Mouse (Mus musculus): ENCODE measurements around the gene Nat9.
A peak's percentile ranks its signal among the peaks of the same experiment; 100 is the strongest.

Gene Nat9

DNA sequence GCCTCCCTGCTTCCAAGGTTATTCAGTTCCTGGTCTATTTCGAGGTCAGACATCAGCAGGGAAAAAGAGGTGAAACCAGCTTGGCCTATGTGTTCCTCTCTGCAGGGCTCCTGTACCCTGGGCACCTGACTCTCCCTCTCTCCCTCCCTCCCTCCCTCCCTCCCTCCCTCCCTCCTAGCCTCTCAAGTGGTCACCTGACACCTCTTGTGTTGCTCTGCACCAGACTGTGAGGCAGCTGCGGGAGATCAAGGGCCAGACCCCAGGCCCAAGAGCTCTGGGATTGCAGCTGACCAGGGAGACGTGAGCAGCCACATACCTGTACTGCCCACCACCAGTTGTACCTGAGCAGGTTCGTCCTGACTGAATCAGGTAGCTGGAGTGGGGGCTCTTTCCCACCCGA lies 27.5 kb upstream of the Nat9 start:
- DNase-seq (ENCODE audit: low read depth): no peak

DNA sequence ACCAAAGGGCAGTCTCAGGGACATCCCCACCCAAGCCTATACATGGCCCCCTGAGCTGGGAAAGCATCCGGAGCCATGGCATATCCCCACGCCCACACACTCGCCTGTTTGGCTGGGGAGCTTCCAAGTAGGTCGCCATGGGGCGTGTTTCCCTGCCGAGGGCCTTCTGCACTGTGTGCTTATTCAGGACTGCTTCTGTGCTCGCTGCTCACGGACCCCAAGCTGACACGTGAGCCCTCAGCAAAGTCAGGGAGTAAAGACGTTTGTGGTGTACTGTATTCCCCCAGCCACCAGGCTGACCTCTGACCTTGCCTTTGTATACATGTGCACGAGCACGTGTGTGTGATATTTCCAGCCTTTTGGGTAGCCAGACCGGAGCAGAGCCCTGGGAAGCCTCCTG lies 24.5 kb upstream of the Nat9 start:
- no peak for DNase-seq (ENCODE audit: low read depth)

DNA sequence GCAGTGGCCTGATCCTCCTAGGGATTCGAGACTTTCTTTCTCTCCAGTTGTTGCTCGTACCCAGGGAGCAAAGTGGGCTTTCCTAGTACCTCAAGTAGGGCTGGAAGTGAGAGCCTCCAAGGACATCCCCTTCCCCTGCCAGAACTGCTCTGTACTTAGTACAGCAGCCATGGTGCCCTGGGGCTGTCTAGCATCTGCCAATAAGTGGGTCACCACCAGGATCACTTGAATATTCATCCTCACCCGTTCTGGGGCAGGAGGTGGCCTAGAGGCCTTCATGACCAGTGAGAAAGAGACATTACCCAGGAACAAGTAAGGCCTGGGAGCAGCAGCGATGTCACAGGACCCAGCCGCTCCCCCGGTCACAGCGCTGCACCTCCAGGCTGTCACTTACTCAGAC lies 22.3 kb upstream of the Nat9 start:
- no peak for DNase-seq (ENCODE audit: low read depth)

GRCm38 (mm10) chr11:115208776-115209732 lies 21.4 kb upstream of the Nat9 start:
- no peak for DNase-seq (ENCODE audit: low read depth)

GRCm38 (mm10) chr11:115208126-115208525 lies 20.5 kb upstream of the Nat9 start:
- no peak for DNase-seq (ENCODE audit: low read depth)

DNA sequence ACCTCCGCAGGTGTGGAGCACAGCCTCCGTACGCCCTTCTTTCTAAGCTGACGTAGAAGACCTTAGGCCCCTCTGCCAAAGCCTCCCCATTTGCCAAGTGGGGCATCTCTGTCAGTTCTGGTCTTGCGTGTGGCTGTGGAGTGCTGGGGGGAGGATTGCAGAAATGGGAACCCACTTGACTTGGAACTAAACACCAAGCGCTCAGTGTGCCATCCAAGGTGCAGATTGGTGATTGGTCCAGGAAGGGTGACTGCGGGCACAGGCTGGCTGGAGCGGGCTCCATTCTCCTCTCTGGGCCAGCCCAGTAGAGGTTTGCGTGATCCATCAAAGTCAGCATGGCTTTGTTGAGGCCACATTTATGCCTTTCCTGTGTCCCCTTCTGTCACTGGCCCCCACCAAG lies 15.1 kb upstream of the Nat9 start:
- DNase-seq (ENCODE audit: low read depth): no peak

GRCm38 (mm10) chr11:115202316-115202715 lies 14.7 kb upstream of the Nat9 start:
- peak; percentile 88 for DNase-seq (ENCODE audit: low read depth)

DNA sequence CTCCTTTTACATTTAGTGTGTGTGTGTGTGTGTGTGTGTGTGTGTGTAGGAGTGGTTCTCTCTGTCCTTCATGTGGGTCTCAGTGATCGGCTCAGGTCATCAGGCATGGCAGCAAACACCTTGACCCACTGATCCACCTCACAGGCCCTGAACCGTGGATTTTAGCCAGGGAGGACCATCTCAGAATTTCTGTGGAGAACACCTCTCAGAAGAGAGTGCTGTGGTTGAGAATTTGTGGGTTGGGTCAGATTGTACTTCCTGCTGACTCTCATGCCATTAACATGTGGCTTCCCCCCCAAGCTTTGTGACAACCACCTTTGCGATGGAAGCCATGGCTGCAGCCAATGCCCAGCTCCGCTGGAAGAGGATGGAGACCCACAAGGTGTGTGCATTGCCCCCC lies 12.9 kb upstream of the Nat9 start:
- no peak for DNase-seq (ENCODE audit: low read depth)

DNA sequence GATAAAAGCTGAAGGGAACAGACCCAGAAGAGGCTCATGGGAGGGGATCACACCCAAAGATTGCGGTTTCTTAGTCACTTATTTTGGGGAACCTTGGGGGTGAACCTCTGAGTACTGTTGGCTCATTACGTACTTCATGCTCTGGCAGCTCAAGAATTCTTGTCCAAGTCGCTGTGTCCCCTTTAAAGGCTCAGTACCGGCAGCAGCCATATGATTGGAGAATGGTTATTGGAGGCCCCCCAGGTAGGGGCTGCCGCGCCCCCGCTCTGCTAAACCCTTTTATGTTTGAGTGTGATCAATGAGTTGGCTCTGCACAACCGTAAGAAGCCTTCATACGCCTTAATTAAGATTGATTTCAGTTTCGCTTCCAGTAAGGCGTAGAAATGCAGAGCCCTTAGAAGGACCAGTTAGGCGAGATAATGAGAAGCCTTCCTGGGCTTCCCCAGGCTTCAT lies 11.3 kb upstream of the Nat9 start:
- DNase-seq (ENCODE audit: low read depth): peak; percentile 70

GRCm38 (mm10) chr11:115197558-115197957 lies 9.9 kb upstream of the Nat9 start:
- DNase-seq (ENCODE audit: low read depth): no peak

DNA sequence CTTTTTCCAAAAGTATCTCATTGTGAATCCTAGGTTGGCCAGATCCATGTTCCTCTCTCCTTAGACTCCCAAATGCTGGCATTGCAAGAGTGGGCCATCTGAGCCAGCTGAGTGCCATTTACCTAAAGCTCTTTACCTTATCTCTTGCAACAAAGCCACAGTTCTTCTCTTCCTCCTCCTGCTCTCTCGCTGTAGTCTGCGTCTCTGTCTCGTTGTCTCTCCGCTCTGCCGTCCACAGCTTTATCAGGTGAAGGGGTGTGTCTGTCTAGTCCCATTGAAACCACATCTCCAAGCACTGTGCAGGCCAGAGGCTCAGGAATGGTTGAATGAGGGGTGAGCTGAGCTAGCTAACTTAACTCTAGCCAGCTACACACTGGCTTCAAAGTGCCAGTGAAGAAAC lies 8.3 kb upstream of the Nat9 start:
- no peak for DNase-seq (ENCODE audit: low read depth)

- DNase-seq (ENCODE audit: low read depth): no peak
Observed at GRCm38 (mm10) chr11:115194693-115195092, 7.0 kb upstream of the Nat9 start.

DNA sequence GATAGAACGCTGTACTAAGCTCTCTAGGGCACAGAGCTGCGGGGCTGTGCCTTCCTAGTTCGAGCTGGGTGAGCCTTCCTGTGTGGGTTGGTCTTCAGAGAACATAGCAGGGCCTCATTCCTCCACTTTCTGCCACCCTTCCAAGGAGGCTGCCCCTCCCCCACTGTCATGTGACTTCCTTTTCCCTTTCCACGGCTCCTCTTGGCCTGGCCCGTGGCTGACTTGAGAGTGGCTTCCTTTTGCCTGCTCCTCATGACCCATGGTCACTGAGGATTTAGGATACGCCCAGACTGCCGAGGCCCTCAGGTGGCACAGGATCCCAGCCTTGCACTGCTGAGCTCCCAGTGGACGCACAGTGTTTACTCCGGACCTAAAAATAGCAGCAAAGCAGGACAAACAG lies 4.5 kb upstream of the Nat9 start:
- DNase-seq (ENCODE audit: low read depth): no peak

DNA sequence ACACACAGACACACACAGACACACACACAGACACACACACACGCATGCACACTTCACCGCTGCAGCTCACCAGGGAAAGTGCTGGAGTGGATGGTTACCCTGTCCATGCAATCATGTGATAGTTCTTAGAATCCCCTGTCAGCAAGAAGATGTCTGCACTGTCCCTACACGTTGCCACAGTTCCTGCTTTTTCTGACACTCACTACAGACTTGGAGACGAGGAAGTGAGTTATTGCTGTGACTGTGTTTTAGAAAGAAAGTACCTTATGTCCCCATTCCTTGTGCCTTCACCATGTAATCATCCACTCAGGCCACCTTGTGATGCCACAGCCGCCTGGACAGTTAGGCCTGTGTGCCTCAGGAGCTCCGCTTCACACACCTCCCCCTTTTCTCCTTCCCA lies 1.6 kb upstream of the Nat9 start:
- DNase-seq (ENCODE audit: low read depth): no peak

GRCm38 (mm10) chr11:115188539-115189231 lies 1.0 kb upstream of the Nat9 start:
- DNase-seq (ENCODE audit: low read depth): no peak

DNA sequence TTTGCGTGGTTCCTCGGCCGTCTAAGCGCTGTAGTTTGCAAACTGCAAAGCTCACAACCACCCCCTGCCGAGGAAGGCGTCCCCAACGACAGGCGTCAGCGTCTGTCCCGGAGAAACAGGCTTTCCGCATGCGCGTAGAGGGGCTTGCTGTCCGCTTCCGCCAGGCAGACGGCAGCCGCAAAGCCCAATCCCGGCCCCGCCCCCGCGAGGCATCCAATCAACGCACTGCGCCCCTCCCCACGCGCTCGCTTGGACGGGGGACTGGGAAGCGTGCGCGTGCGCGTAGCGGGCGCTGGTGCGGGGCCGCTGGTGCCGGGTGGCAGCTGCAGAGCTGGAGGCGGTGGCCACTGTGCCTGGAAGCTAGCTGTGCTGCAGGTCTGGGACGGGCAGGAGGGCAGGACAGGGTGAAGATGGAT lies 427 bp downstream of the Nat9 start, which contains the start of gene Tmem104:
Gene Tmem104, plus strand, starts transcription at position 264 of the 416 bp plus-strand sequence.
- DNase-seq (ENCODE audit: low read depth): peak; percentile 99

DNA sequence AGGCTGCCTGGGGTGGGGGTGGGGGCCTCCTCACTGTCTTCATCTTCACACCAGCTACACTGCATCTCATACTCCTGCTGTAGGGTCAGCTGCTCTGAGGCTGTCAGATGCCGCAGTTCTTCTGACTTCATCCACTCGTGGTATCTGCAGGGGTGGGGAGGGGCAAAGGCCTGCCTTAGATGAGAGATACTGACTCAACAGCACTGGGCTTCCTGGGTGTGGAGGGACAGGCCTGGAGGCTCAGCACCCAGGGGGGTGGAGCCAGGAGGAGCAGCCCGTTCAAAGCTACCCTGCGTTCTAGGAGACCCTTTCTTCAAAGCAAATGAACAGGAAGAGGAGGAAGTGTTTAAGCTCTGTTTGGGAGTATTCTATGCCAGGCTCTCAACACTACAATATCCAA lies 2.7 kb downstream of the Nat9 start:
- peak; percentile 68 for DNase-seq (ENCODE audit: low read depth)

GRCm38 (mm10) chr11:115181913-115182638 lies 5.6 kb downstream of the Nat9 start:
- DNase-seq (ENCODE audit: low read depth): peak; percentile 93

DNA sequence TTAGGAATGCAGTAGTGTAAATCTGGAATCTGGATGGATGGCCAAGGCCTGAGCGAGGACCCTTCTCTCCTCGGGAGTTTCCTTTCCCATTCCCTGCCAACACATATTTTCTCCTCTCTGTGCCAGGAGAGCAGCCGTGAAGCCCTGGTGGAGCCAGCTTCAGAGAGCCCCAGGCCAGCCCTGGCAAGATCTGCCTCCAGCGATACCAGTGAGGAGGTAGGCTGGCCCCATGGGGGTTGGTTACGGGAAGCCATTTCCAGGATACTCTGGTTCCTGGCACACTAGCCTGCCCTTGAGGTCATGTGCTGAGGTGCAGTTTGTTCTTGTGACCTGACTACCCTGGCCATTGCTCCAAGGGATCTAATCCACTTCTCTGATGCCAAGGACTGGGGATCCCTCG lies 7.8 kb downstream of the Nat9 start:
- no peak for DNase-seq (ENCODE audit: low read depth)

- DNase-seq (ENCODE audit: low read depth): no peak
Observed at GRCm38 (mm10) chr11:115179191-115179590, 8.5 kb downstream of the Nat9 start.

GRCm38 (mm10) chr11:115178766-115179165 lies 8.9 kb downstream of the Nat9 start:
- DNase-seq (ENCODE audit: low read depth): no peak

DNA sequence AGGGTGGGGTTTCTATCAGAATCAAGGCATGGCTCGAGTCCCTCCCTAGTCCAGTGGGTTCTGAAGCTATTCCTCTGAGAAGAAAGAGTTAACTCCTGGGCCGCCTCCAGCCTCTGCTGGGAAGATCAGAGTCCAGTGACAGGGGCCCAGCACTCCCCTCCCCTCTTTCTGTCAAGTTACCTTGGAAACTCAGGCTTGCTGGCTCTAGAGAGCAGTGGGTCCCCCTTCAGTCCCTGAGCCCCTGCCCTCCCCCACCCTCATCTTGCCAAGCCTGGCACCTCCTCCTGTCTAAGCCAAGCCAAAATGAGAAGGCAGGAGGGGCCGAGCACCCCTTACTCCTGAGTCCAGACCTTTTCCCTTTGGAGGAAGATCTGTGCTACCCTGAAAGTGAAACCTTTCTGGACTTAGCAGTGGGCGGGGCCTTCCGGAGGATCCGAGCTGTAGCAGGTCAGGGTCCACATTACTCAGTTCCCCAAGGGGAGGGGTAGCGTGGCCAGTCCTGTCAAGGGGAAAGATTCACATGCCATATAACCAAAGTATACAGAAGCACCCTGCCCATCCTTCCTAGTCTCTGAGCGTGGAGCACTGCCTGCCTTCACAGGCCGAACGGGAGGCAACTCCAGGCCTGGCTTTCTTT lies 10.0 kb downstream of the Nat9 start:
- DNase-seq (ENCODE audit: low read depth): no peak
